Mouse (Mus musculus) G1E (cell line): ENCODE data around the gene Gpd1.

Experiments used
- CTCF ChIP-seq: IDR thresholded peaks from 2 replicates; pipeline ENCODE4 v1.5.1; 2012; ENCODE audit warnings: low read depth, low read length, inconsistent platforms, mixed read lengths
- GATA1 ChIP-seq: IDR thresholded peaks from 2 replicates; pipeline ENCODE4 v1.6.1; 2012; ENCODE audit warnings: borderline replicate concordance, low read length, inconsistent platforms, mixed read lengths
- POLR2AphosphoS5 ChIP-seq: IDR thresholded peaks from 2 replicates; pipeline ENCODE4 v1.6.1; 2012; ENCODE audit warnings: low read depth, low read length, inconsistent platforms; ENCODE audit not compliant: insufficient replicate concordance

GRCm38 (mm10) chr15:99723515-99724291 is 6.4 kb downstream of the Gpd1 start:
- TF ChIP-seq CTCF = no peak
- TF ChIP-seq GATA1 = no peak
- no peak for TF ChIP-seq POLR2AphosphoS5
